In genomic region chr1:59765279-59765678, GRCm38 (mm10) we compare ENCODE assay signal across 8 mouse cellular contexts. TPM values are rescaled to one million over a fixed set of nuclear protein-coding genes. Genes with fewer than 3 reads are reported as not detected.
DNase-seq lines count a peak whose midpoint lies in the region; ATAC-seq and TF ChIP-seq lines count a peak whose summit lies in the region.

No protein-coding gene starts in this region.

- H3K9me3 ChIP-seq in embryonic facial prominence, embryonic 15.5 days (replicated peaks), result no peaks in the 10 kb centered on the region
- no peaks in the 10 kb centered on the region for H3K9me3 ChIP-seq in intestine, embryonic 16.5 days (ENCODE audit: control insufficient read depth, low read length)
- no peaks in the 10 kb centered on the region for H3K9me3 ChIP-seq in neural tube, embryonic 12.5 days

- peak overlapping the region; percentile 97 for H3K27ac ChIP-seq in layer of hippocampus, adult 2 months
- H3K27ac ChIP-seq in embryonic facial prominence, embryonic 15.5 days (replicated peaks), result no peak overlapping the region
- no peak overlapping the region for H3K27ac ChIP-seq in intestine, embryonic 16.5 days (ENCODE audit: low read length)
- H3K27ac ChIP-seq in neural tube, embryonic 12.5 days, result no peak overlapping the region

- no peak for TF ChIP-seq CTCF in layer of hippocampus, adult 2 months (conservative IDR thresholded peaks at IDR 0.05)

- no peak for ATAC-seq in embryonic facial prominence, embryonic 15.5 days (ENCODE audit: insufficient number of reproducible peaks, low FRiP score, low TSS enrichment, low read depth)
- ATAC-seq in intestine, embryonic 16.5 days, result no peak
- ATAC-seq in neural tube, embryonic 12.5 days (ENCODE audit: low FRiP score, low read depth), result no peak
- ATAC-seq in inflammation-experienced regulatory T-cells, adult 6 months, result no peak

- no peak for DNase-seq in layer of hippocampus, adult 2 months (ENCODE audit: low spot score in 2 of 2)
- DNase-seq in layer of hippocampus, postnatal 10 days (ENCODE audit: low spot score in 2 of 2), result no peak
- DNase-seq in urinary bladder, postnatal 10 days (ENCODE audit: low spot score), result no peak
- no peak for DNase-seq in Muller cell, postnatal 12 days (ENCODE audit: inconsistent ontology term)

- H3K4me1 ChIP-seq in embryonic facial prominence, embryonic 15.5 days, result peaks cover 15% of the 10 kb centered on the region
- H3K4me1 ChIP-seq in intestine, embryonic 16.5 days (ENCODE audit: control insufficient read depth, insufficient read depth, low read length), result peaks cover 9% of the 10 kb centered on the region
- H3K4me1 ChIP-seq in neural tube, embryonic 12.5 days, result peaks cover 10% of the 10 kb centered on the region

- no peaks in the 10 kb centered on the region; the same call in 1 of the 2 replicates for H3K36me3 ChIP-seq in embryonic facial prominence, embryonic 15.5 days
- no peaks in the 10 kb centered on the region for H3K36me3 ChIP-seq in intestine, embryonic 16.5 days (ENCODE audit: control insufficient read depth, insufficient read depth, low read length)
- H3K36me3 ChIP-seq in neural tube, embryonic 12.5 days, result 0 out of 2 replicates have a peak, but pooled peaks cover 4% of the 10 kb centered on the region

- peak overlapping the region; percentile 94 for H3K4me3 ChIP-seq in layer of hippocampus, adult 2 months
- H3K4me3 ChIP-seq in embryonic facial prominence, embryonic 15.5 days (replicated peaks), result peak overlapping the region; percentile 88
- peak overlapping the region; percentile 41 for H3K4me3 ChIP-seq in intestine, embryonic 16.5 days (ENCODE audit: low read length)
- H3K4me3 ChIP-seq in neural tube, embryonic 12.5 days, result peak overlapping the region; percentile 90

- peak overlapping the region; percentile 79 for H3K4me2 ChIP-seq in embryonic facial prominence, embryonic 15.5 days (replicated peaks)
- peak overlapping the region; percentile 55 for H3K4me2 ChIP-seq in intestine, embryonic 16.5 days (ENCODE audit: low read depth, low read length)
- peak overlapping the region; percentile 76 for H3K4me2 ChIP-seq in neural tube, embryonic 12.5 days (replicated peaks)

- 1% methylated on average over 4 of the region's 4 CpGs for WGBS in embryonic facial prominence, embryonic 15.5 days
- 4% methylated on average over 4 of the region's 4 CpGs for WGBS in intestine, embryonic 16.5 days
- 9% methylated on average over 4 of the region's 4 CpGs for WGBS in neural tube, embryonic 12.5 days

- H3K9ac ChIP-seq in embryonic facial prominence, embryonic 15.5 days, result no peak overlapping the region
- H3K9ac ChIP-seq in intestine, embryonic 16.5 days (ENCODE audit: low read depth, low read length), result no peak overlapping the region
- no peak overlapping the region for H3K9ac ChIP-seq in neural tube, embryonic 12.5 days

- no peaks in the 10 kb centered on the region for H3K27me3 ChIP-seq in embryonic facial prominence, embryonic 15.5 days
- H3K27me3 ChIP-seq in intestine, embryonic 16.5 days (replicated peaks; ENCODE audit: control insufficient read depth, insufficient read depth, low read length), result no peaks in the 10 kb centered on the region
- no peaks in the 10 kb centered on the region for H3K27me3 ChIP-seq in neural tube, embryonic 12.5 days (replicated peaks)

RNA-seq across cellular contexts. Expression of gene Bmpr2, which starts 2.1 kb away (rescaled TPM):
- total RNA-seq in layer of hippocampus, adult 2 months (2021), result 10 to 100 TPM; 90.3 to 91.2 TPM
- 100 to 1,000 TPM in 1 of 2 experiments, 10 to 100 TPM in 1; 99.0 to 103 TPM for total RNA-seq in layer of hippocampus, postnatal 10 days (2021)
- polyA plus RNA-seq in embryonic facial prominence, embryonic 15.5 days (2015; fragmentation: Nextera tagmentation; extraction: Ambion mirVana), result 8.8 and 9.9 TPM in 2 replicates
- polyA plus RNA-seq in intestine, embryonic 16.5 days (2015; fragmentation: Nextera tagmentation; extraction: Ambion mirVana), result 4.2 and 4.3 TPM in 2 replicates
- polyA plus RNA-seq in neural tube, embryonic 12.5 days (2016; fragmentation: Nextera tagmentation; extraction: Ambion mirVana), result 11.8 and 13.3 TPM in 2 replicates
- 1 to 10 TPM; 2.6 to 3.5 (median 3.3) TPM for polyA plus RNA-seq in inflammation-experienced regulatory T-cells, adult 6 months (2017; shearing (Covaris generic))

Comparison
In these comparisons a context has a peak if more than half of its experiments do, and no peak if none do; other contexts are left out.
1. H3K4me3 ChIP-seq: peak in every context shown above with its lines; median percentile 94 in layer of hippocampus, adult 2 months; 90 in neural tube, embryonic 12.5 days; 88 in embryonic facial prominence, embryonic 15.5 days; 41 in intestine, embryonic 16.5 days.